Mouse (Mus musculus): ENCODE data around the gene Frmd8. TPM values are rescaled to one million over a fixed set of nuclear protein-coding genes. Genes with fewer than 3 reads are reported as not detected.

The Frmd8 gene
- polyA plus RNA-seq, 1 experiment from 2014 or later: 21.2 TPM

DNA sequence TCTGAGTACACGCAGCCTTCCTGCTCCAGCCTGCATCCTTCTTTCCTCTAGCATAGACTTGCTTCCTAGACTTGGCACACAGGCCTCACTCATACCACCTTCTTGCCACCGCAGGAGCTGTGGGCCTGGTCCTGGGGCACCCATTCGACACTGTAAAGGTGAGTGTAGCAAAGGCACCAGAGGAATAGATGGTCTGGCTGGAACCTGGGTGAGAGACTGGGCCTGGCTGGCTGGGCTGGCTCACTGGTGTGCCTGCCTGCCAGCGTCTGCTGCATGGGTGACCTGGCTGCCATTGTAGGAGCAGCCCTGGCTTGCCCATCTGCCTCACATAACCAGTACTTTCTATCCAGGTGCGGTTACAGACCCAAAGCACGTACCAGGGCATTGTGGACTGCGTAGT, 4.7 kb upstream of the Frmd8 start:
- Histone ChIP-seq H3K9ac (ENCODE audit: low read length) (no peak overlapping the region), H3K27ac (replicated peaks; ENCODE audit: low read depth, low read length) (no peak overlapping the region), H3K9me3 (ENCODE audit: control insufficient read depth, low read length) (no peaks in the 10 kb centered on the region), H3K4me2 (ENCODE audit: low read depth, severe bottlenecking) (no peak overlapping the region), H3K36me3 (ENCODE audit: control insufficient read depth, insufficient read depth, low read length) (no peaks in the 10 kb centered on the region), H3K4me1 (ENCODE audit: control insufficient read depth, insufficient read depth, low read length) (no peaks in the 10 kb centered on the region), H3K27me3 (ENCODE audit: control insufficient read depth, insufficient read depth, low read length) (no peaks in the 10 kb centered on the region), H3K4me3 (ENCODE audit: low read depth, low read length) (no peak overlapping the region)
- DNase-seq (ENCODE audit: low spot score): no peak
- no peak for ATAC-seq (ENCODE audit: insufficient number of reproducible peaks, low FRiP score, low TSS enrichment, low read depth)
- WGBS: 92% methylated on average over 7 of the region's 7 CpGs

DNA sequence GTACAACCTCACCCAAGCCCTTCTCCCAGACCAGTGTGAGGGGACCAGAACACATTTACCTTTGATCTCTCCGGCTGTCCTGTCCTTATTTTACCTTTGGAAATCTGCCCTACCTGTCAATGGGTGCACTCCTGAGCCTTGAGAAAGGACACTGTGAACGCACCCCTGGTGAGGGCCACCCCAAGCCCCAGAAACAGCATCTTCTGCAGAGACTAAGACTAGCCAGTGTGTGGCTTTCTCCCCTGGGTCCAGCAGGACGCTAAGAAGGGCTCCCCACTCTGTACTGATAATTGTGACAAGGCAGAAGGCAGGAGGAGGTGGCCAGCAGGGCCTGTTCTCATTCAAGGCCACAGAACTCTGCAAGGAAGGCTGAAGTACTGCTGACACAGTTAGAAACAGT, 3.8 kb upstream of the Frmd8 start:
- Histone ChIP-seq H3K9me3 (ENCODE audit: control insufficient read depth, low read length) (no peaks in the 10 kb centered on the region), H3K36me3 (ENCODE audit: control insufficient read depth, insufficient read depth, low read length) (no peaks in the 10 kb centered on the region), H3K9ac (ENCODE audit: low read length) (no peak overlapping the region), H3K4me2 (ENCODE audit: low read depth, severe bottlenecking) (no peak overlapping the region), H3K27ac (replicated peaks; ENCODE audit: low read depth, low read length) (no peak overlapping the region), H3K4me1 (ENCODE audit: control insufficient read depth, insufficient read depth, low read length) (0 out of 2 replicates have a peak, but pooled peaks cover 3% of the 10 kb centered on the region), H3K27me3 (ENCODE audit: control insufficient read depth, insufficient read depth, low read length) (no peaks in the 10 kb centered on the region), H3K4me3 (ENCODE audit: low read depth, low read length) (no peak overlapping the region)
- 84% methylated on average over 3 of the region's 3 CpGs for WGBS
- ATAC-seq (ENCODE audit: insufficient number of reproducible peaks, low FRiP score, low TSS enrichment, low read depth) (no peak), DNase-seq (ENCODE audit: low spot score) (no peak)

DNA sequence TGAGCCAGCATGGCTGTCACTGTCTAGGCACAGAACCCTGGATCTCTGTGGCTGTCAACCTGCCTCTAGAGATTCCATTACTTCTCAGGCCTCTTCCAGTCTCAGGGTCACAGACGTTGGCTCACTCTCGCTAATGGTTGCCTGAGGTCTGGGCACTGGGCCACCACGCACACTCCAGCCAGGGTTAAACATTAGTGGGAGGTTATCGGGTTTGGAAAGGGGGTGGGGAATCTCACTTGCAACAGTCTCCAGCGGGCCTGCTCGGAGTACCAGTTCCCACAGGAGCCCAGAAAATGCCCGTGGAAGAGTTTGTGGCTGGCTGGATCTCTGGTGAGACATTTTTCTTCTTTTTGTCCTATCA, 3.3 kb upstream of the Frmd8 start:
- H3K27me3 ChIP-seq (ENCODE audit: control insufficient read depth, insufficient read depth, low read length): no peaks in the 10 kb centered on the region
- 0 out of 2 replicates have a peak, but pooled peaks cover 4% of the 10 kb centered on the region for H3K4me1 ChIP-seq (ENCODE audit: control insufficient read depth, insufficient read depth, low read length)
- no peak for DNase-seq (ENCODE audit: low spot score)
- no peaks in the 10 kb centered on the region for H3K36me3 ChIP-seq (ENCODE audit: control insufficient read depth, insufficient read depth, low read length)
- H3K9me3 ChIP-seq (ENCODE audit: control insufficient read depth, low read length): no peaks in the 10 kb centered on the region
- H3K27ac ChIP-seq (replicated peaks; ENCODE audit: low read depth, low read length): no peak overlapping the region
- H3K9ac ChIP-seq (ENCODE audit: low read length): no peak overlapping the region
- H3K4me3 ChIP-seq (ENCODE audit: low read depth, low read length): no peak overlapping the region
- no peak overlapping the region for H3K4me2 ChIP-seq (ENCODE audit: low read depth, severe bottlenecking)
- 77% methylated on average over 7 of the region's 7 CpGs for WGBS
- ATAC-seq (ENCODE audit: insufficient number of reproducible peaks, low FRiP score, low TSS enrichment, low read depth): no peak

DNA sequence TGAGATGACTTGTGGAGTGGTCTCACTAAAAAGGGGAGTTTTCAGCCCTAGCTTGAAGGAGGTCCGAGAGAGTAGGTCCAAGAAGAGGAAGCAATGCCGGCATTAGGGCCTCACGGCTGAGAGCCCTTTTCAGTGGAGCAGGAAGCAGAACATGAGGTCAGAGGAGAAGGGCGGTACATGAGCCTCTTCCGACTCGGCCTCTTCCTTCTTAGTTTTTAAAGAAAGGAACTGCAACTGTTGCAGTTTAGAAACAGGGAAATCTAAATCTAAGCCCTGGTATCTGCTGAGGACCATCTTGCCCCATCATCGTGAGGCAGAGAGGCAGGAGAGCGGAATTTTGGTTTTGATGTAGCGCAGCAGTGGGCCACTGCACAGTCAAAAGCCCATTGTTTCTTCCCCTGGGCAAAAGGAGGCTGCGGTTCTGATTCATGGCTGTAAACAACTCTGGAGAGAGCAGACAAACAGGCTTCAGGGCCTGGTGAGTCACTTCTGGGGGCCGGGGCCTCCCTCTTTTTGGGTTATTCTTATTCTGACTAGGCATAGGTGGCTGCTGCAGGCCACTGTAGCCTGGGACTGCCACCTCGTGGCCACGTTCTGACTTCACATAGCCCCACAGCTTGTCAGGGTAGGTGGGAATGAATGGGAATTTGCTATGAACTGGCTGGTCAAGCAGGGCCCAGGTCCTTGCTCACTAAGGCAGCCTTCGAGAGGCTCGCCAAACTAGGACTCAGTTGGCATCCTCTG, 2.7 kb upstream of the Frmd8 start, which contains the start of gene Slc25a45:
Gene Slc25a45 (plus strand): TSS at position 191 of the 744 bp plus-strand sequence.
- ATAC-seq (ENCODE audit: insufficient number of reproducible peaks, low FRiP score, low TSS enrichment, low read depth): peak; percentile 51; the same call in 1 of the 2 replicates
- Histone ChIP-seq H3K36me3 (ENCODE audit: control insufficient read depth, insufficient read depth, low read length) (no peaks in the 10 kb centered on the region), H3K4me2 (ENCODE audit: low read depth, severe bottlenecking) (no peak within 1 kb of the TSS), H3K9me3 (ENCODE audit: control insufficient read depth, low read length) (no peaks in the 10 kb centered on the region), H3K27ac (replicated peaks; ENCODE audit: low read depth, low read length) (no peak within 1 kb of the TSS), H3K4me3 (ENCODE audit: low read depth, low read length) (no peak within 1 kb of the TSS), H3K9ac (ENCODE audit: low read length) (peak within 1 kb of the TSS; percentile 23; the same call in 1 of the 2 replicates), H3K4me1 (ENCODE audit: control insufficient read depth, insufficient read depth, low read length) (0 out of 2 replicates have a peak, but pooled peaks cover 4% of the 10 kb centered on the region), H3K27me3 (ENCODE audit: control insufficient read depth, insufficient read depth, low read length) (no peaks in the 10 kb centered on the region)
- WGBS: 52% methylated on average over 15 of the region's 15 CpGs
- peak; percentile 80 for DNase-seq (ENCODE audit: low spot score)

DNA sequence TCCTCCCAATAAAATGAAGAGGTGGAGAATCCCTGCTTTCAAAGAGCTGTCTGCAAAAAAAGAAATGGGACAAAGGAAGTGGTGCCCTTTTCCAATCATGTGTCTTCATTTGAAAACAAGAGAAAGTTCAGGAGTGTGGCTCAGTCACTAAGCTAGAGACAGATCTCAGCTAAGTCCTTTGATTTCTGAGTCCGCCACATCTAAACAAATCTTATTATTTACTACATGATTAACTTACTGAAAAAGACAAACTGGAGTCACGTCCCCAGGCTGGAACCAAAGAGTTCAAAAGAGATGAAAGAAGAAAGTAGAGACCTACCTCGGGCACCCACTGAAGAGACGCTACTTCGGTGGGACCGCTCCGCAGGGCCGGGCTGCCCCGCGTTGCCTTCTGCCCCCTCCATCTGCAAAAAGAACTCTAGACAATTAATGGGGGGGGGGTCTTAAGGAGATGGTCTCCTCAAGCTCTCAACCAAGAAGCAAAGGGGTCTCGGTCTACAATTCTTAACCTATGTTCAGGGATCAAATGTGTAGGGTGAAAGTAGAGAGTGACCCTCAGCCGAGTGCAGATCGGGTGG, 594 bp downstream of the Frmd8 start:
- no peak for DNase-seq (ENCODE audit: low spot score)
- peak overlapping the region; percentile 64 for H3K9ac ChIP-seq (ENCODE audit: low read length)
- peak overlapping the region; percentile 68 for H3K4me2 ChIP-seq (ENCODE audit: low read depth, severe bottlenecking)
- no peaks in the 10 kb centered on the region for H3K9me3 ChIP-seq (ENCODE audit: control insufficient read depth, low read length)
- no peaks in the 10 kb centered on the region for H3K27me3 ChIP-seq (ENCODE audit: control insufficient read depth, insufficient read depth, low read length)
- peaks cover 10% of the 10 kb centered on the region for H3K36me3 ChIP-seq (ENCODE audit: control insufficient read depth, insufficient read depth, low read length)
- 16% methylated on average over 13 of the region's 13 CpGs for WGBS
- no peak for ATAC-seq (ENCODE audit: insufficient number of reproducible peaks, low FRiP score, low TSS enrichment, low read depth)
- H3K27ac ChIP-seq (replicated peaks; ENCODE audit: low read depth, low read length): peak overlapping the region; percentile 38; the same call in 1 of the 2 replicates
- H3K4me1 ChIP-seq (ENCODE audit: control insufficient read depth, insufficient read depth, low read length): peaks cover 21% of the 10 kb centered on the region
- H3K4me3 ChIP-seq (ENCODE audit: low read depth, low read length): peak overlapping the region; percentile 57

DNA sequence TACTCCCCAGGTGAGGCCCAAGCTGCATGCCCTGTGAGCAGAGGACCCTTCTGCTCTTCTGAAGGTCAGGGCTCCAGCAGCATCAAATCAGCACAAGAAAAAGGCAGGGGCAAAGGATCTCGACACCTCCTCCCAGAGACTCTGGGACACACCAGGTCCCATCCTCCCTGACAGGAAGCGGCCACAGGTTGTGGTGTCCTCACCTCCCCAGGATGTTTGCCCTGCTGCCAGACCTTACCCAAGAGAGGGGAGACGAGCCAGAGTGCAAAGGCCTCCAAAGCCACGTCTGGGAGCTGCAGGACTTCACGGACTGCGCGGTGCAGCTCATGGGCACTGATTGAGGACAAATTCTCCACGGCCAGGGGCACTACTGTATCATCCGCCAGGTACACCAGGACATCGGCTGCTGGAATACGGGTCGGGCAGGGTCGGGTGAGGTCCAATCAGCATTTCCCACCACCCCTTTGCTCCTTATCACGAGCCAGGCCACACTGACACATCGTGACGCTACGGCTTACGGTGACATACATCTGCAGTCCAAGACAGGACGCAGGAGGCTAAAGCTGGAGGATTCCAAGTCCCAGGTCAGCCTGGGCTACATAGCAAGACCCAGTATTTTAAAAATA, 2.0 kb downstream of the Frmd8 start:
- no peak overlapping the region for H3K9ac ChIP-seq (ENCODE audit: low read length)
- H3K4me3 ChIP-seq (ENCODE audit: low read depth, low read length): no peak overlapping the region
- H3K36me3 ChIP-seq (ENCODE audit: control insufficient read depth, insufficient read depth, low read length): peaks cover 12% of the 10 kb centered on the region
- no peak overlapping the region for H3K4me2 ChIP-seq (ENCODE audit: low read depth, severe bottlenecking)
- no peak overlapping the region for H3K27ac ChIP-seq (replicated peaks; ENCODE audit: low read depth, low read length)
- H3K27me3 ChIP-seq (ENCODE audit: control insufficient read depth, insufficient read depth, low read length): no peaks in the 10 kb centered on the region
- 85% methylated on average over 19 of the region's 19 CpGs for WGBS
- ATAC-seq (ENCODE audit: insufficient number of reproducible peaks, low FRiP score, low TSS enrichment, low read depth) (no peak), DNase-seq (ENCODE audit: low spot score) (no peak)
- peaks cover 21% of the 10 kb centered on the region for H3K4me1 ChIP-seq (ENCODE audit: control insufficient read depth, insufficient read depth, low read length)
- no peaks in the 10 kb centered on the region for H3K9me3 ChIP-seq (ENCODE audit: control insufficient read depth, low read length)

DNA sequence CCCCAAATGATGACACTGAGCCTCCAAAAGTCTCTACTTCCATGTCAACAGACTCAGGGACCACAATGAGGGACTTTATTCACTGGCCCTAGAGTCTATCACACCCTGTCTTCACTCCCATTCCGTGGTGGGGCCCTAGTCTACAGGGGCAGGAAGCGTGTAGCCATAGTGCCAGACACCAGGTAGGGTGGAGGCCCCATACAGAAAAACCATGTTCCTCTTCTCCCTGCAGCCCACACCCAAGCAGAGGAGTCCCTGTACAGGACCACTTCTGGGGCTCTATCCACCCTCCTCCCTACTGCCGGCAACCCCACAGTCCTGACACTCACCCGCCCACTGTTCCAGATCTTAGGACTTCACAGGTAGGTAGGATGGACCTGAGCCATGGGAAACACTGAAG, 2.5 kb downstream of the Frmd8 start:
- Histone ChIP-seq H3K9me3 (ENCODE audit: control insufficient read depth, low read length) (no peaks in the 10 kb centered on the region), H3K27ac (replicated peaks; ENCODE audit: low read depth, low read length) (no peak overlapping the region), H3K4me2 (ENCODE audit: low read depth, severe bottlenecking) (no peak overlapping the region), H3K27me3 (ENCODE audit: control insufficient read depth, insufficient read depth, low read length) (no peaks in the 10 kb centered on the region), H3K9ac (ENCODE audit: low read length) (no peak overlapping the region), H3K4me1 (ENCODE audit: control insufficient read depth, insufficient read depth, low read length) (peaks cover 21% of the 10 kb centered on the region), H3K36me3 (ENCODE audit: control insufficient read depth, insufficient read depth, low read length) (peaks cover 12% of the 10 kb centered on the region), H3K4me3 (ENCODE audit: low read depth, low read length) (no peak overlapping the region)
- ATAC-seq (ENCODE audit: insufficient number of reproducible peaks, low FRiP score, low TSS enrichment, low read depth): no peak
- WGBS: 89% methylated on average over 4 of the region's 4 CpGs
- DNase-seq (ENCODE audit: low spot score): no peak

DNA sequence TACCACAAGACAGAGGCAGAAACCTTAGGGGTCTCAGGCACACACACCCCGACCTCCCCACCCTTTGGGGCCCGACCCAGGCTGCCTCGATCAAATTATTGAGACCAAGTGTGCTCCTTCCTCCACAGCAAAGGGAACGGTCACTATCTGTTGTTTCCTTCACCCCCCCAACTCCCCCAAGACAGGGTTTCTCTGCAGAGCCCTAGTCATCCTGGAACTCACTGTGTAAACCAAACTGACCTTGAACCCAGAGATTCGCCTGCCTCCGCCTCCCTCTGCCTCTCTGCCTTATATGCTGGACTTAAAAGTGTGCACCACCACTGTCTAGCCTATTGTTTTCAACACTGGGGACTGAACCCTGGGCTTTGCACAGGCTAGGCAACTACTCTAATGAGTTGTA, 3.4 kb downstream of the Frmd8 start:
- WGBS: 53% methylated on average over 6 of the region's 6 CpGs
- peak; percentile 29; the same call in 1 of the 2 replicates for ATAC-seq (ENCODE audit: insufficient number of reproducible peaks, low FRiP score, low TSS enrichment, low read depth)
- H3K27ac ChIP-seq (replicated peaks; ENCODE audit: low read depth, low read length): peak overlapping the region; percentile 85
- DNase-seq (ENCODE audit: low spot score): no peak
- no peaks in the 10 kb centered on the region for H3K9me3 ChIP-seq (ENCODE audit: control insufficient read depth, low read length)
- H3K36me3 ChIP-seq (ENCODE audit: control insufficient read depth, insufficient read depth, low read length): peaks cover 12% of the 10 kb centered on the region
- H3K4me3 ChIP-seq (ENCODE audit: low read depth, low read length): no peak overlapping the region; the same call in 1 of the 2 replicates
- no peaks in the 10 kb centered on the region for H3K27me3 ChIP-seq (ENCODE audit: control insufficient read depth, insufficient read depth, low read length)
- H3K4me2 ChIP-seq (ENCODE audit: low read depth, severe bottlenecking): peak overlapping the region; percentile 28; the same call in 1 of the 2 replicates
- H3K4me1 ChIP-seq (ENCODE audit: control insufficient read depth, insufficient read depth, low read length): peaks cover 21% of the 10 kb centered on the region
- H3K9ac ChIP-seq (ENCODE audit: low read length): peak overlapping the region; percentile 43

All from limb, embryonic 11.5 days (tissue).